Mouse (Mus musculus): ENCODE measurements around the gene Bag3. TPM values are rescaled to one million over a fixed set of nuclear protein-coding genes. Genes with fewer than 3 reads are reported as not detected.

The Bag3 gene
- polyA plus RNA-seq, 1 experiment from 2014 or later, result 12.5 TPM

DNA sequence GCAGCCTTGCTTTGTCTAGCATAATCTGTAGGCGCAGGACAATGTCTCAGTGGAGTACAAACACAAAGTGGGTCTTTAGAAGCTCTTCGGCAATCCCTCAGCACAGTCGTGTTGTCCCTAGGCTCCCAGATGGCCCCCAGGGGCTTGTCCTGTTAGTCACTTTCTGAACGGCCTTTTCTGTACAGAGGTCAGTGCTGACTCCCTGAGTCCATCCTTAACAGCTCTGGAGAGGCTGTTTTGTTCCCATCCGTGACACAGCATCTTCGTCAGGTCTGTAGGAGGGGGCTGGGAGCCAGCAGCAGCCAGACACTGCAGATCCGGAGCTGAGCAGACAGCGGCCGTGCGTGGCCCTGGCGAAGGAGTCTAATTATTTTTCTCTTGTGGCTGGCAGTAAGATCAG, 7.6 kb downstream of the Bag3 start:
- peaks cover 70% of the 10 kb centered on the region for H3K4me1 ChIP-seq (replicated peaks; ENCODE audit: control insufficient read depth, insufficient read depth, low read length)
- no peak overlapping the region for H3K9ac ChIP-seq (ENCODE audit: low read depth, low read length)
- H3K27me3 ChIP-seq (replicated peaks; ENCODE audit: control insufficient read depth, insufficient read depth, low read length), result no peaks in the 10 kb centered on the region
- 56% methylated on average over 11 of the region's 11 CpGs for WGBS
- H3K4me3 ChIP-seq (ENCODE audit: low read depth, low read length), result peak overlapping the region; percentile 6; the same call in 1 of the 2 replicates
- peak overlapping the region; percentile 23; the same call in 1 of the 2 replicates for H3K27ac ChIP-seq (ENCODE audit: low read depth, low read length)
- no peak for DNase-seq (ENCODE audit: low spot score)
- ATAC-seq (replicated peaks; ENCODE audit: low FRiP score), result no peak
- no peaks in the 10 kb centered on the region for H3K9me3 ChIP-seq (ENCODE audit: control insufficient read depth, low read length)
- H3K36me3 ChIP-seq (ENCODE audit: control insufficient read depth, insufficient read depth, low read length), result no peaks in the 10 kb centered on the region
- H3K4me2 ChIP-seq, result peak overlapping the region; percentile 16; the same call in 1 of the 2 replicates

DNA sequence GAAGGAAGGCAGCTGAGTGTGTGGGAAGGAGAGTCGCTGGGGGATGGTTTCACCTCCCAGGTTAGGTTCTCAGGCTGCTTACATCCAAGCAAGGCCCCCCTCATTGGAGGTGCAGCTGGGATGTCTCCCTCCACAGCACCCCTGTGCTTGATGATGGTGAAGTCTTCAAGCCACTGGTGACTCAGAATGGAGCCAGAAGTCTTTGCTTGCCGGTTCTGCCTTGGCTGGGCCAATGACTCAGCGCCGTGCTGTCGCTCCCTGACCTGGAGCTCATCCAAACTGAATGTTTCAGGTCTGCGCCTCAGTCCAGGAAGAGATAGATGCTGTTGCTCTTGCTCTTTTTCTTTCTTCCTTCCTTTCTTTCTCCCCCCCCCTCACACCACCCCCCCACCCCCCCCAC, 8.5 kb downstream of the Bag3 start:
- Histone ChIP-seq H3K4me2 (no peak overlapping the region), H3K27ac (ENCODE audit: low read depth, low read length) (no peak overlapping the region), H3K9me3 (ENCODE audit: control insufficient read depth, low read length) (no peaks in the 10 kb centered on the region), H3K9ac (ENCODE audit: low read depth, low read length) (peak overlapping the region; percentile 20; the same call in 1 of the 2 replicates), H3K4me1 (replicated peaks; ENCODE audit: control insufficient read depth, insufficient read depth, low read length) (peaks cover 76% of the 10 kb centered on the region), H3K27me3 (replicated peaks; ENCODE audit: control insufficient read depth, insufficient read depth, low read length) (no peaks in the 10 kb centered on the region), H3K4me3 (ENCODE audit: low read depth, low read length) (no peak overlapping the region), H3K36me3 (ENCODE audit: control insufficient read depth, insufficient read depth, low read length) (no peaks in the 10 kb centered on the region)
- ATAC-seq (replicated peaks; ENCODE audit: low FRiP score), result no peak
- no peak for DNase-seq (ENCODE audit: low spot score)
- WGBS, result 58% methylated on average over 6 of the region's 6 CpGs

DNA sequence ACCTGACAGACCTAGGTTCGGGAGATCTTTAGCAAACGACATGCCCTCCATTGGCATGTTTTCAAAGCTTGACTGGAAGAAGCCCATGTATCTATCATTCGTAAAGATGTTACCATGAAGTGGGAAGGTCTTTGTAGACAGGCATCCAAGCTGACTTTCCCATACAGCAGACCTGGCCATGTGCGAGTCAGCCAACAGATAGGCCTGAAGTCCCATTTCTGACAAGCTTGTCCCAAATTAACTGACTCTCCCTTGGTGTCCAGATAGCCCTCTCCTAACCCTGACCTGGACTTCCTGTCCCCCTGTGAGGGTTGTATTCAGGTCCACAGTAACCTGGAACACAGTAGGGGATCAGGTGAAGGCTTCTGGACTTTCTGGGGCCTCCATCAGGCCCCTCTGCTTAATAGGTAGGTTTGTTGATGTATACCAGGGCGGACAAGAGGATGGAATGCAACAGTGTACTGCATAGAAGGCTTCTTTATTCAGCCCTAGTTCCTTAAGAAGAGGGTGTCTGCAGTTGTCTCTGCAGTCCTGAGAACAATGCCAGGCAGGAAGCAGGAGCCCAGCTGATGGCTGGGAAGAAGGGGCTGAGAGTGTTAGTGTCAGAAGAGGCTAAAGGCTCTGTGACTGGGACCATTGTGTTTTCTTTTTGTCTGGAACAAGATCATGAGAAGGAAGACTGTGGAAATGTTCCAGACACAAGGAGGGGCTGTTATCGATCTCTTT, 9.2 kb downstream of the Bag3 start:
- no peaks in the 10 kb centered on the region for H3K27me3 ChIP-seq (replicated peaks; ENCODE audit: control insufficient read depth, insufficient read depth, low read length)
- ATAC-seq (replicated peaks; ENCODE audit: low FRiP score) (no peak), DNase-seq (ENCODE audit: low spot score) (no peak)
- H3K9ac ChIP-seq (ENCODE audit: low read depth, low read length), result no peak overlapping the region
- H3K4me1 ChIP-seq (replicated peaks; ENCODE audit: control insufficient read depth, insufficient read depth, low read length), result peaks cover 80% of the 10 kb centered on the region
- no peak overlapping the region for H3K4me2 ChIP-seq
- H3K36me3 ChIP-seq (ENCODE audit: control insufficient read depth, insufficient read depth, low read length), result no peaks in the 10 kb centered on the region
- no peak overlapping the region for H3K27ac ChIP-seq (ENCODE audit: low read depth, low read length)
- WGBS, result 80% methylated on average over 6 of the region's 6 CpGs
- H3K4me3 ChIP-seq (ENCODE audit: low read depth, low read length), result no peak overlapping the region
- no peaks in the 10 kb centered on the region for H3K9me3 ChIP-seq (ENCODE audit: control insufficient read depth, low read length)

DNA sequence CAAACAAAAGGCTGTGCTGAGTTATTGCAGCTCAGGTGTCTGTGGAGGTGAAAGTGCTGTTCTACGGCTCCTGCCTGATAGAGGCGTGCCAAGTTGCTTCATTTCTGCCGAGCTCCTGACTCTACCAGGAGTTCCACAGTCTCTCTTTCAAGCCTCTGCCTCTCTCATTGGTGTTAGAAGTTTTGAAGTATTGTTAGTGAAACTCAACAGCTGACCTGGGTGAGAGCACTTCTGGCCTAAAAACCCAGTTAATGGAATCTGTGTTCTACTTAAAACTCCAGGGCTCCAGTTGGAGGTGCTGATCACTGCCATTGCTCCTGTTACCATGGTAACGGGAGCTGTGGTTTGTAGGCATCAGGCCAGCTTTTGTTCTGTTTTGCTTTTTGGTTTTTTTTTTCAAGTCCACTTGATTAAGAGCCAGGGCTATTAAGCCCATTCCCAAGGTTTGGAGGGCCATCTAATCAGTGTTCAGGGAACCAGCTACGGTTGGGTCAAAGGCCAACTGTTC, 11.6 kb downstream of the Bag3 start:
- Histone ChIP-seq H3K4me3 (ENCODE audit: low read depth, low read length) (no peak overlapping the region), H3K9me3 (ENCODE audit: control insufficient read depth, low read length) (no peaks in the 10 kb centered on the region), H3K4me2 (peak overlapping the region; percentile 22; the same call in 1 of the 2 replicates), H3K4me1 (replicated peaks; ENCODE audit: control insufficient read depth, insufficient read depth, low read length) (peaks cover 72% of the 10 kb centered on the region), H3K27ac (ENCODE audit: low read depth, low read length) (no peak overlapping the region; the same call in 1 of the 2 replicates), H3K27me3 (replicated peaks; ENCODE audit: control insufficient read depth, insufficient read depth, low read length) (no peaks in the 10 kb centered on the region), H3K9ac (ENCODE audit: low read depth, low read length) (no peak overlapping the region), H3K36me3 (ENCODE audit: control insufficient read depth, insufficient read depth, low read length) (peaks cover under 1% of the 10 kb centered on the region; the same call in 1 of the 2 replicates)
- no peak for ATAC-seq (replicated peaks; ENCODE audit: low FRiP score)
- no peak for DNase-seq (ENCODE audit: low spot score)
- 65% methylated on average over 5 of the region's 5 CpGs for WGBS

DNA sequence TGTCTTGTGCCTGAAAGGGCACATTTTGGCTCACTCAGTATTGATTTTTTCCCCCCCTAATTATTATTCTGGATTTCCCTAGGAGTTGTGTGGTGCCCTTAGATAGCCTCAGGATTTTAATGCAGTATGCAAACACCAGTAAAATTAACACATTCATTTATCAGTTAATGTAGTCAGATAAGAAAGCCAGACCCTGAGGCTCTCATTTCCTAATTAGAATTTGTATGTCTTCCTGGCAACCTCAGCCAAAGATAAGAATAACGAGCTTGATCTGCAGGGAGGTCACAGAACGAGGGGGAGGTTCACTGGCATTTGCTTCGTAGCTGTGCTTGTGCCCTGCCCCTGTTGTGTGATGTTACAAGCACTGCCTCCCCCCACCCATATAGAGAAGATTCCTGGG, 12.7 kb downstream of the Bag3 start:
- H3K9ac ChIP-seq (ENCODE audit: low read depth, low read length), result no peak overlapping the region
- no peak overlapping the region for H3K27ac ChIP-seq (ENCODE audit: low read depth, low read length)
- no peak for ATAC-seq (replicated peaks; ENCODE audit: low FRiP score)
- H3K4me2 ChIP-seq, result 0 out of 2 replicates have a peak overlapping the region, but pooled peaks have one; percentile 11
- 18% methylated on average over 3 of the region's 3 CpGs for WGBS
- H3K27me3 ChIP-seq (replicated peaks; ENCODE audit: control insufficient read depth, insufficient read depth, low read length), result no peaks in the 10 kb centered on the region
- no peaks in the 10 kb centered on the region for H3K9me3 ChIP-seq (ENCODE audit: control insufficient read depth, low read length)
- peaks cover 64% of the 10 kb centered on the region for H3K4me1 ChIP-seq (replicated peaks; ENCODE audit: control insufficient read depth, insufficient read depth, low read length)
- DNase-seq (ENCODE audit: low spot score), result no peak
- H3K4me3 ChIP-seq (ENCODE audit: low read depth, low read length), result no peak overlapping the region
- peaks cover 3% of the 10 kb centered on the region; the same call in 1 of the 2 replicates for H3K36me3 ChIP-seq (ENCODE audit: control insufficient read depth, insufficient read depth, low read length)

DNA sequence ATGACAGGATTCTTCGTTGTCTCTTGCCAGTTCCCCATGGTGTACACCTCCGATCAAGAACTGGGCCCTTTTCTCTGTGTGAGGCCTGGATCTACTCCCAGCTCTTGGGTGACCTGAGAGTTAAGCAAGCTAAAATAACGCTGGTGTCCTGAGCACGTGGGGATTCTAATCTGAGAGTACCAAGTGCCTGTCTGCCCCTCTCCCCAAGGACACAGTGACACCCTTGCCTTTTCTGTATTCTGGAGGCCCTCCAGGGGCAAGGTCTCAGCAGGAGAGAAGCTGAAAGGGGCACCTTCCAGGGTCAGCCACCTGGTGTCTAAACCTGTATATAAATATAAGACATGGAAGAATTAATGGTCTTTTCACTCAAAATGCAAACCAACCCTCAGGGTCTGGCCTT, 14.3 kb downstream of the Bag3 start:
- H3K4me2 ChIP-seq, result no peak overlapping the region

DNA sequence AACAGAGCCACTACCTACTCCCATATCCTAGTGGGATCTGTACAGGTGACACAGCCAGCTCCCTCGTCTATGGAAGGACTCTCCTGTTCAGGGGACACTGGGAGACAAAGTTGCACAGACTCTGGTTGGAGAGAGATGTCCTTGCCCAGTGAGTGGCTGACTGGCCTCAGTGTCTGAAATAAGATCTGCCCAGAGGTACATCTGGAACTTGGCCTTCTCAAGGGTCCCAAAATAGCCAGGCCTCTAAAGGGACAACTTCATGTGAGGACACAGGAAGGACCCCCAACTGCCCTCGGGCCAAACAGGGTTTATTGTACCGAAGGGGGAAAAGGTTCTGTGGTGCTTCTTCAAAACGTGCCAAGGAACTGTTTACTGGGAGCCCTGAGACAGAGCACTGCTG, 14.8 kb downstream of the Bag3 start:
- ATAC-seq (replicated peaks; ENCODE audit: low FRiP score) (no peak), DNase-seq (ENCODE audit: low spot score) (no peak)
- Histone ChIP-seq H3K27me3 (replicated peaks; ENCODE audit: control insufficient read depth, insufficient read depth, low read length) (no peaks in the 10 kb centered on the region), H3K4me2 (no peak overlapping the region), H3K9ac (ENCODE audit: low read depth, low read length) (no peak overlapping the region), H3K9me3 (ENCODE audit: control insufficient read depth, low read length) (no peaks in the 10 kb centered on the region), H3K27ac (ENCODE audit: low read depth, low read length) (no peak overlapping the region), H3K4me1 (replicated peaks; ENCODE audit: control insufficient read depth, insufficient read depth, low read length) (peaks cover 57% of the 10 kb centered on the region), H3K4me3 (ENCODE audit: low read depth, low read length) (no peak overlapping the region), H3K36me3 (ENCODE audit: control insufficient read depth, insufficient read depth, low read length) (peaks cover 13% of the 10 kb centered on the region)
- WGBS, result 74% methylated on average over 4 of the region's 4 CpGs

More for the DNA sequence above, 14.3 kb downstream of the Bag3 start:
- Histone ChIP-seq H3K9me3 (ENCODE audit: control insufficient read depth, low read length) (no peaks in the 10 kb centered on the region), H3K36me3 (ENCODE audit: control insufficient read depth, insufficient read depth, low read length) (peaks cover 10% of the 10 kb centered on the region), H3K27me3 (replicated peaks; ENCODE audit: control insufficient read depth, insufficient read depth, low read length) (no peaks in the 10 kb centered on the region), H3K27ac (ENCODE audit: low read depth, low read length) (no peak overlapping the region), H3K9ac (ENCODE audit: low read depth, low read length) (no peak overlapping the region), H3K4me3 (ENCODE audit: low read depth, low read length) (no peak overlapping the region), H3K4me1 (replicated peaks; ENCODE audit: control insufficient read depth, insufficient read depth, low read length) (peaks cover 58% of the 10 kb centered on the region)
- DNase-seq (ENCODE audit: low spot score) (no peak), ATAC-seq (replicated peaks; ENCODE audit: low FRiP score) (no peak)
- WGBS, result 73% methylated on average over 4 of the region's 4 CpGs

DNA sequence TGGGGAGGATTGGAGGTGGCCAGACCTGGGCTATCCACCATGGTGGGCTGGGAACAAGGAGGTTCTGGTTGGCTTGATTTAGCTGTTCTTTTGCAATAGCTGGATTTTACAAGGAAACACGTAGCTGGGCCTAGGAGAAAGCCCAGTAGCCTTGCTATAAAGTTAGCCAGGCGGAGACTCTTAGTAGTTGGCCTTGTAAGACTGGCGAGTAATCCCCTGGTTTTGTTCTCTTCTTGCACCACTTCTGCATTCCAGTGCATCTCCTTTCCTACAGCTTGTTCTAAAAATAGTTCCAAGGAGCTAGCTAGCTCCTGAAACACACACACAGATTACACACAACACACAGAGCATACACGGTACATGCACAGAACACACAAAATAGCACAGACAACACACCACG, 15.4 kb downstream of the Bag3 start:
- DNase-seq (ENCODE audit: low spot score) (no peak), ATAC-seq (replicated peaks; ENCODE audit: low FRiP score) (no peak)
- H3K4me1 ChIP-seq (replicated peaks; ENCODE audit: control insufficient read depth, insufficient read depth, low read length), result peaks cover 54% of the 10 kb centered on the region
- peaks cover 19% of the 10 kb centered on the region for H3K36me3 ChIP-seq (ENCODE audit: control insufficient read depth, insufficient read depth, low read length)
- no peak overlapping the region for H3K4me2 ChIP-seq
- no peak overlapping the region for H3K9ac ChIP-seq (ENCODE audit: low read depth, low read length)
- no peak overlapping the region for H3K4me3 ChIP-seq (ENCODE audit: low read depth, low read length)
- H3K9me3 ChIP-seq (ENCODE audit: control insufficient read depth, low read length), result no peaks in the 10 kb centered on the region
- 84% methylated on average over 5 of the region's 5 CpGs for WGBS
- no peak overlapping the region for H3K27ac ChIP-seq (ENCODE audit: low read depth, low read length)
- H3K27me3 ChIP-seq (replicated peaks; ENCODE audit: control insufficient read depth, insufficient read depth, low read length), result no peaks in the 10 kb centered on the region

DNA sequence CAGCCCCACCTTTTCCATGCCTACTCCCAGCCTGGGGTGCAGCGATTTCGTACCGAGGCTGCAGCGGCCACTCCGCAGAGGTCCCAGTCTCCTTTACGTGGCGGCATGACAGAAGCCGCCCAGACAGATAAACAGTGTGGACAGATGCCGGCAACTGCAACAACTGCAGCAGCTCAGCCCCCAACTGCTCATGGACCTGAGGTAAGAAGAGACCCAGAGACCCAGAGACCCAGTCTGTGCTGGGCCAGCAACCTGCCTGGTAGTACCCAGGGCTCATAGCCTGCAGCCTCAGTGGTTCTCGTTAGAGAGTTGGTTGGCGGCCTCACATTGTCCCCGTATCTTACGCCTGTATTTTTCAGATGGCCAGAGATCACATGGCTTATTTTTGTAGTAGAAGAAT, 16.7 kb downstream of the Bag3 start:
- Histone ChIP-seq H3K9ac (ENCODE audit: low read depth, low read length) (no peak overlapping the region), H3K4me3 (ENCODE audit: low read depth, low read length) (no peak overlapping the region), H3K9me3 (ENCODE audit: control insufficient read depth, low read length) (no peaks in the 10 kb centered on the region), H3K4me1 (replicated peaks; ENCODE audit: control insufficient read depth, insufficient read depth, low read length) (peaks cover 43% of the 10 kb centered on the region), H3K4me2 (no peak overlapping the region), H3K27me3 (replicated peaks; ENCODE audit: control insufficient read depth, insufficient read depth, low read length) (no peaks in the 10 kb centered on the region), H3K27ac (ENCODE audit: low read depth, low read length) (no peak overlapping the region), H3K36me3 (ENCODE audit: control insufficient read depth, insufficient read depth, low read length) (peaks cover 19% of the 10 kb centered on the region)
- DNase-seq (ENCODE audit: low spot score) (no peak), ATAC-seq (replicated peaks; ENCODE audit: low FRiP score) (no peak)
- WGBS, result 89% methylated on average over 13 of the region's 13 CpGs

All from liver, embryonic 11.5 days (tissue).